Mouse (Mus musculus): ENCODE data around the gene Zbtb43.
A peak's percentile ranks its signal among the peaks of the same experiment; 100 is the strongest.

Gene Zbtb43

GRCm38 (mm10) chr2:33454816-33455215 lies 13.5 kb downstream of the Zbtb43 start:
- no peak for DNase-seq (ENCODE audit: low spot score)

GRCm38 (mm10) chr2:33453476-33453875 lies 14.9 kb downstream of the Zbtb43 start:
- DNase-seq (ENCODE audit: low spot score), result no peak

GRCm38 (mm10) chr2:33452721-33453120 lies 15.6 kb downstream of the Zbtb43 start:
- DNase-seq (ENCODE audit: low spot score), result no peak

GRCm38 (mm10) chr2:33452140-33452539 lies 16.2 kb downstream of the Zbtb43 start:
- no peak for DNase-seq (ENCODE audit: low spot score)

GRCm38 (mm10) chr2:33451038-33451978 lies 17.1 kb downstream of the Zbtb43 start:
- no peak for DNase-seq (ENCODE audit: low spot score)

- no peak for DNase-seq (ENCODE audit: low spot score)
These were observed 19.1 kb downstream of the Zbtb43 start for GRCm38 (mm10) chr2:33449119-33449873.

GRCm38 (mm10) chr2:33446796-33447195 lies 21.6 kb downstream of the Zbtb43 start:
- no peak for DNase-seq (ENCODE audit: low spot score)

GRCm38 (mm10) chr2:33445741-33446140 lies 22.6 kb downstream of the Zbtb43 start:
- DNase-seq (ENCODE audit: low spot score), result no peak

GRCm38 (mm10) chr2:33444862-33445261 lies 23.5 kb downstream of the Zbtb43 start:
- no peak for DNase-seq (ENCODE audit: low spot score)

- DNase-seq (ENCODE audit: low spot score), result peak; percentile 84
These were observed 24.0 kb downstream of the Zbtb43 start for GRCm38 (mm10) chr2:33444358-33444757.

GRCm38 (mm10) chr2:33442701-33443100 lies 25.7 kb downstream of the Zbtb43 start:
- no peak for DNase-seq (ENCODE audit: low spot score)

- no peak for DNase-seq (ENCODE audit: low spot score)
These were observed 27.5 kb downstream of the Zbtb43 start for GRCm38 (mm10) chr2:33440893-33441292.

- no peak for DNase-seq (ENCODE audit: low spot score)
These were observed 28.2 kb downstream of the Zbtb43 start for GRCm38 (mm10) chr2:33439980-33440670.

GRCm38 (mm10) chr2:33439471-33439881 lies 28.9 kb downstream of the Zbtb43 start:
- no peak for DNase-seq (ENCODE audit: low spot score)

GRCm38 (mm10) chr2:33438377-33438776 lies 30.0 kb downstream of the Zbtb43 start:
- no peak for DNase-seq (ENCODE audit: low spot score)

- no peak for DNase-seq (ENCODE audit: low spot score)
These were observed 31.2 kb downstream of the Zbtb43 start for GRCm38 (mm10) chr2:33437184-33437583.

- DNase-seq (ENCODE audit: low spot score), result no peak
These were observed 32.3 kb downstream of the Zbtb43 start for GRCm38 (mm10) chr2:33436035-33436580.

- no peak for DNase-seq (ENCODE audit: low spot score)
These were observed 33.2 kb downstream of the Zbtb43 start for GRCm38 (mm10) chr2:33435036-33435650.

GRCm38 (mm10) chr2:33432877-33433276 lies 35.5 kb downstream of the Zbtb43 start:
- peak; percentile 56 for DNase-seq (ENCODE audit: low spot score)

GRCm38 (mm10) chr2:33430771-33431699 lies 37.3 kb downstream of the Zbtb43 start, which contains the start of gene Zbtb34:
Zbtb34 (minus strand) TSS chr2:33431324.
- peak; percentile 72 for DNase-seq (ENCODE audit: low spot score)
